Mouse (Mus musculus) kidney, embryonic 14.5 days (tissue): ENCODE data around the gene Khdrbs2. TPM values are rescaled to one million over a fixed set of nuclear protein-coding genes. Genes with fewer than 3 reads are reported as not detected.

Experiments used
- ATAC-seq: fragments of 200-750 bp; cut with Nextera tagmentation; 2 replicates; pipeline ENCODE4 v1.8.0; 2017; ENCODE audit warnings: moderate number of reproducible peaks, mild to moderate bottlenecking, moderate TSS enrichment, moderate library complexity; ENCODE audit not compliant: low FRiP score, low TSS enrichment
- H3K27ac ChIP-seq: fragments of 300-500 bp; sonication (generic); 2 replicates; pipeline ENCODE4 v1.5.1; 2014; ENCODE audit warnings: low read depth, mild to moderate bottlenecking, low read length, moderate library complexity, mixed read lengths
- H3K27me3 ChIP-seq: fragments of 300-500 bp; sonication (generic); 2 replicates; pipeline ENCODE4 v1.6.1; 2014; ENCODE audit warnings: mild to moderate bottlenecking, low read length; ENCODE audit not compliant: control insufficient read depth, insufficient read depth
- H3K36me3 ChIP-seq: fragments of 300-500 bp; sonication (generic); 2 replicates; pipeline ENCODE4 v1.6.1; 2014; ENCODE audit warnings: low read length, mixed read lengths; ENCODE audit not compliant: control insufficient read depth, insufficient read depth
- H3K4me1 ChIP-seq: fragments of 300-500 bp; sonication (generic); 2 replicates; pipeline ENCODE4 v1.6.1; 2014; ENCODE audit warnings: low read length, mixed read lengths; ENCODE audit not compliant: control insufficient read depth, insufficient read depth
- H3K4me2 ChIP-seq: fragments of 300-500 bp; sonication (generic); replicated peaks from 2 replicates; pipeline ENCODE4 v1.6.1; 2014; ENCODE audit warnings: low read depth, mild to moderate bottlenecking, low read length
- H3K4me3 ChIP-seq: fragments of 300-500 bp; sonication (generic); 2 replicates; pipeline ENCODE4 v1.5.1; 2014; ENCODE audit warnings: mild to moderate bottlenecking, low read length
- H3K9ac ChIP-seq: fragments of 300-500 bp; sonication (generic); 2 replicates; pipeline ENCODE4 v1.6.1; 2014; ENCODE audit warnings: low read depth, mild to moderate bottlenecking, low read length, moderate library complexity
- H3K9me3 ChIP-seq: fragments of 300-500 bp; sonication (generic); 2 replicates; pipeline ENCODE4 v1.6.1; 2016; ENCODE audit warnings: low read length; ENCODE audit not compliant: control insufficient read depth
- WGBS: fragments of 180-500 bp; shearing (Covaris S2); extraction: QIAGEN DNeasy Blood & Tissue Kit; methylation state at CpG from one replicate; pipeline ENCODE4 v1.1.7; 2014; 5-methylcytosine and 5-hydroxymethylcytosine counted together
- polyA plus RNA-seq: library from polyadenylated mRNA; unstranded; fragments of >200 nt; fragmentation: Nextera tagmentation; extraction: Ambion mirVana; gene quantifications from 2 replicates; pipeline ENCODE4 v1.2.1, GENCODE M21; 2014

Gene Khdrbs2
- polyA plus RNA-seq, 1 experiment from 2014 or later = 2.6 TPM

DNA sequence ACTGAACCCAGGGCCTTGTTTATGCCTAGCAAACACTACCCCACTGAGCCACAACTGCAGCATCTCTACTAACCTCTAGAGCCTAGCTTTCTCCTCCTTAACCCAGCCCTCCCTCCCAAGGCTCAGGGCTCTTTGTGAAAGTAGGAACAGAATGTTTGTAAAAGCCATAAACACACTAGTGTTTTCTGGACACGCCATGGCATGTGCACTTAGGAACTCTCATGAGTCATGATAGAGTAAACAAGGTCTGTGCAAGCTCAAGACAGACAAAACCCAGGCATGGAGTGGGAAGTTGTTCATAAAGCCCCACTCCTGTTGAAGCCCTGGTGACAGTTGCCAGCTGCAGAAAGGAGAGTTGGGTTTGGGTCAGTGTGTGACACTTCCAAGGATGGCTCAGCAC lies 257.0 kb downstream of the Khdrbs2 start:
- Histone ChIP-seq H3K36me3 (no peaks in the 10 kb centered on the region), H3K4me1 (no peaks in the 10 kb centered on the region), H3K27me3 (no peaks in the 10 kb centered on the region), H3K4me2 (no peak overlapping the region), H3K9ac (no peak overlapping the region), H3K9me3 (no peaks in the 10 kb centered on the region), H3K27ac (no peak overlapping the region), H3K4me3 (no peak overlapping the region)
- no peak for ATAC-seq
- 47% methylated on average over 1 of the region's 1 CpGs for WGBS

DNA sequence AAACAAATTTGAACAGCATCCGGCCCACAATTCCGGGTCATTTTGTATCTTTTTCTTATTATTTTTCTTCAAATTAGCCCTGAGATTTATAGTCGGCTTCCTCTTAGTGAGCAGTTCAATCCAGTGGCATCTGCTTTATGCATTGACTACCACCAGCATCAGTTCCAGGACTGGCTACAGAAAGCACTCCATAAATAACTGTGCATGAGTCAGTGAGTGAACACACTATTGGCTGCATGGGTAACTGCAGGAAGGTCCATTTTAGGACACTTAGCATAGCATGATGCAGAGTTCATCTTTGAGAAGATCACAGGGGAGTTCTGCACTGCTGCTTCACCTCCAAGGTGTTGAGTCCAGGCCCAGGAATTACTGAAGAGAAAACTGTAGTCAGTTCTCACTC lies 258.0 kb downstream of the Khdrbs2 start:
- H3K4me1 ChIP-seq = no peaks in the 10 kb centered on the region
- no peak overlapping the region for H3K27ac ChIP-seq
- ATAC-seq = no peak
- WGBS = 81% methylated on average over 3 of the region's 3 CpGs
- no peaks in the 10 kb centered on the region for H3K27me3 ChIP-seq
- H3K36me3 ChIP-seq = no peaks in the 10 kb centered on the region
- no peak overlapping the region for H3K4me3 ChIP-seq
- no peaks in the 10 kb centered on the region for H3K9me3 ChIP-seq
- H3K9ac ChIP-seq = no peak overlapping the region
- no peak overlapping the region for H3K4me2 ChIP-seq

DNA sequence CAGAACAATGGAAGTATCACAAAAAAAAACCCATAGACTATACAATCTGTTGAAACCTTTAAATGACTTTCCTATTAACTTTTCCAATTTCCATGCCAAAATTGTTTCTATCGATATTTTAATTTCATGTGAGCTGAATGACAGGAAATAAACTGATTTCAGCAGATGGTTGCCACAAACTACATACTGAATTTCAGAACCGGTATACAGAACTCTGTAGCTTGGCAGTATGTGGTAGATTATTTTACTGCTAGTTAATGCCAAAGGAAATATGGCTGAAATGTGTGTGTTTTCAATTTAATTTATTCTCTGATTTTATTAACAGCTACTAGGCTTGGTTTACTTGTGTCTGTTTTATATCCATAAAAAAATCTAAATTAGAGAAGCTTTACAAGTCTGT lies 260.6 kb downstream of the Khdrbs2 start:
- WGBS = 90% methylated on average over 2 of the region's 2 CpGs
- Histone ChIP-seq H3K4me3 (no peak overlapping the region), H3K4me1 (no peaks in the 10 kb centered on the region), H3K9ac (no peak overlapping the region), H3K9me3 (no peaks in the 10 kb centered on the region), H3K4me2 (no peak overlapping the region), H3K27me3 (no peaks in the 10 kb centered on the region), H3K36me3 (no peaks in the 10 kb centered on the region), H3K27ac (no peak overlapping the region)
- no peak for ATAC-seq

DNA sequence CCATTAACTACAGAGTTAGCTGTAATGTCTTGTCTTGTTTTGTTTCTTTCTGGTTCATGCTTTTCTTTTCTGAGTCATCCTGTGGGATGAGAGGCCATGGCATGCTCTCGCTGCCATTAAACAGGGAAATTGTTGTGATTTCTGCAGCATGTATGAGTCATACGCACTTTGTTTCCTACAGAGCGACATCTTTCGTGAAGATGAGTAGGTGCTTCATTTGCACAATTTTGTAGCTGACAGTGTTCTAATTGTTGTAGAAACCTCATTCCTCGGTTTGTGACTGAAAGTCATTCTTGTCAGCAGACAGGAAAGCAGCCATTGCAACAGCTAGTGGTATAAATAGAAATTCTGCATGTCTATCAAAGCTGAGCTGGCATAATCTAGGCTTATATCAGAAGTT lies 271.4 kb downstream of the Khdrbs2 start:
- no peak overlapping the region for H3K9ac ChIP-seq
- 92% methylated on average over 5 of the region's 5 CpGs for WGBS
- H3K36me3 ChIP-seq = no peaks in the 10 kb centered on the region
- no peak overlapping the region for H3K4me2 ChIP-seq
- ATAC-seq = no peak
- no peaks in the 10 kb centered on the region for H3K27me3 ChIP-seq
- no peaks in the 10 kb centered on the region for H3K9me3 ChIP-seq
- H3K4me3 ChIP-seq = no peak overlapping the region
- no peaks in the 10 kb centered on the region for H3K4me1 ChIP-seq
- no peak overlapping the region for H3K27ac ChIP-seq

DNA sequence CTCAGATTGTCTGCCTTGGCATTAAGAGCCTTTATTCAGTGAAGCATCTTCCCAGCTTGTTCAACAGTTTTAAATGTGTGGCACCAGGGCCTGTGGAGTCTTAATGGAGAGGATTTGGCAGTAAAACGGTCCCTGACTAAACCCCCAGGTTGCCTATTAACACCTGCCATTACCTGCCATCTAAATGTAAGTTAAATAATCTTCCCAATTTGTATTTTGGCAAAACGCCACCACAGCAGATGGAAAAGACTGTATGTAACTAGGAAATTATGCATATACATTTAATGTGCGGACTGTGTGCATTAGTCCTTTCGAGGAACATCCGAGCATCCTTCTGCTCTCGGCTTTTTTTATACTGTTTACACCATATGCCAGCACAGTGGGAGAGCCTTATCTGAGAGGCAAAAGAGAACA lies 290.6 kb downstream of the Khdrbs2 start:
- no peak for ATAC-seq
- H3K9me3 ChIP-seq = no peaks in the 10 kb centered on the region
- H3K4me3 ChIP-seq = no peak overlapping the region
- no peaks in the 10 kb centered on the region for H3K4me1 ChIP-seq
- no peak overlapping the region for H3K4me2 ChIP-seq
- WGBS = 85% methylated on average over 6 of the region's 6 CpGs
- no peak overlapping the region for H3K27ac ChIP-seq
- H3K9ac ChIP-seq = no peak overlapping the region
- H3K27me3 ChIP-seq = no peaks in the 10 kb centered on the region
- no peaks in the 10 kb centered on the region for H3K36me3 ChIP-seq

DNA sequence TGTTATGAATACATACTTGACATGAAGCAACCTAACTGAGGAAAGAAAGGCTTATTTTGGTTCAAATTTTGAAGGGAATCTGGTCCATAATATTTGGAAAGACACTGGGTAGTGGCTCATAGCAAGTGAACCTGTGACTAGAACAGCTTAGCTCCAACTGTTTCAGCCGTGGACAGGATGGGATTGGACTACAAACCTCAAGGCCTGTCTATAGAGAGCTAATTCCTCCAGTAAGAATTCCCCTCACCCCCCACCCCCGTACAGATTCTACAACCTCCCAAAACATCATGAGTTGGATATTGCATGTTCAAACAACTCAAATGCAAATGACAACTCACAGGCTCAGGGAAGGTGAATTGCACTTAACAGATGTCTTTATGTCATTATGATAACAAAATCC lies 298.5 kb downstream of the Khdrbs2 start:
- Histone ChIP-seq H3K9ac (no peak overlapping the region), H3K27me3 (no peaks in the 10 kb centered on the region), H3K9me3 (no peaks in the 10 kb centered on the region), H3K36me3 (no peaks in the 10 kb centered on the region), H3K4me3 (no peak overlapping the region), H3K4me2 (no peak overlapping the region), H3K27ac (no peak overlapping the region), H3K4me1 (no peaks in the 10 kb centered on the region)
- WGBS = 84% methylated on average over 2 of the region's 2 CpGs
- no peak for ATAC-seq

DNA sequence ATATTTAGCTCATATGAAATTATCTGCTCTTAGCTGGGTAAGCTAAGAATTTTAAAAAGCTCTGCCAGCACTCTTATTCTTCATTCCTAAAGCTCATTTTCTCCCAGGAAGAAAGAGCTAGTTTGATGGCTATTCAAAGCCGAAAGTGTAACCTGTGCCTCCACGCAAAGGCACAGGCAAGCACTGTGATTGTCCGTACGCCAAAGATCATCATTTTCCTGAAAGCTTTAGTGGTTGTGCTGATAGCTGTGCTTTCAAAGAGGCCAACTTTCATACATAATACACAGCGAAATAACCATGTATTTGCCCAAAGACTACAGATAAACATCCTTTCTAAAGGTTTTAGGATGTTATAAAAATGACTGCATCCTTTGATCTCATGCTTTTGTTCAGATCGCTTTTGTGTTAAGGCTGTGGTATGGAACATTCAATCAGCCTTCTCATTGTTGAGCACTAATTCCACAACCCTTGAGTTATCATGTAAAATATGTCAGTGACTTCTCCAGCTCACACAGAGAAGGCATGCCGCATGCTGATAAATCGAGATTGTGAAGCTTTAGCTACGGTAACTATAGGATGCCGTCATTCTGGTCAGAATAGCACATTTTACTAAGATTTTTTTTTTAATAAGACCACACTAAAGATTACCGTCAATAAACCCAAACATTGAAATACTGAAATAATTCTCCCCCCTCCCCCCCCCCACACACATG lies 299.1 kb downstream of the Khdrbs2 start:
- ATAC-seq = no peak
- Histone ChIP-seq H3K36me3 (no peaks in the 10 kb centered on the region), H3K4me2 (no peak overlapping the region), H3K9me3 (no peaks in the 10 kb centered on the region), H3K27ac (no peak overlapping the region), H3K4me1 (no peaks in the 10 kb centered on the region), H3K4me3 (no peak overlapping the region), H3K9ac (no peak overlapping the region), H3K27me3 (no peaks in the 10 kb centered on the region)
- WGBS = 91% methylated on average over 11 of the region's 11 CpGs

DNA sequence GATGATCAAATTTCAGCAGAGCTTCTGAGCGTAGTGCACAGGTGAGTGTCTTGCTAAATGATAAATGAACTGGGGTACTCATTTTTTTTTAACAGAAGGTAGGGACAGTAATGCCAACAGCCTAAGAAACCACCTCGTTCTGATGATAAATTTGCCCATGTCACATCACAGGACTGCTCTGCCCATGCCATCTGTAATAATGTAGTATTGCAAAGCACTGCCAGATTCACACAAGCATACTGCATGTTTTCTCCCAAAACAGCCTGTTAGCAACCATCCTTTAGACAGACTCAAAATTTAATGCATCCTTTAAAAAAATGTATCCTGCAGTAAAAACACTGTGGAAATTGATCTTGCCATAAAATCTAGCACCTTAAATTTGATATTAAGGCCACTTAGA lies 315.4 kb downstream of the Khdrbs2 start:
- H3K4me2 ChIP-seq = no peak overlapping the region
- no peak overlapping the region for H3K9ac ChIP-seq
- H3K27me3 ChIP-seq = no peaks in the 10 kb centered on the region
- no peak overlapping the region for H3K27ac ChIP-seq
- no peaks in the 10 kb centered on the region for H3K4me1 ChIP-seq
- WGBS = 82% methylated on average over 2 of the region's 2 CpGs
- no peak for ATAC-seq
- H3K36me3 ChIP-seq = no peaks in the 10 kb centered on the region
- H3K9me3 ChIP-seq = no peaks in the 10 kb centered on the region
- H3K4me3 ChIP-seq = no peak overlapping the region

DNA sequence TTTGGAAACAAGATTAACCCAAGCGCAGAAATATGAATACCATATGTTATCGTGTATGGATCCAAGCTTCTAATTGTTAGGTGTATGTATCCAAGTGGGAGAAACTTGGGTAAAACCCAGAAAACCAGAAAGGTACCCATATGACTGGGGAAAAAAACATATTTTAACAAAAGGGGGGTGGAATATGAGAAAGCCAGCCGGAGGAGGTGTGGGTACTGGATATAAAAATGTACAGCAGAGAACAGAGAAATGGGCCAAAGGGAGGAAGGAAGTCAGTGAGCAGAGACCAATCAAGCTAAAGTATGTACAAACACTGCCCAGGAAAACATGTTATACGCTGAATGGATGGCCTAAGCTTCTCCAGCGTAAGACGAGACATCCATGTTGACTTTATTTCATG lies 330.9 kb downstream of the Khdrbs2 start:
- no peaks in the 10 kb centered on the region for H3K27me3 ChIP-seq
- no peak for ATAC-seq
- no peak overlapping the region for H3K4me3 ChIP-seq
- no peak overlapping the region for H3K27ac ChIP-seq
- H3K36me3 ChIP-seq = no peaks in the 10 kb centered on the region
- H3K9ac ChIP-seq = no peak overlapping the region
- no peaks in the 10 kb centered on the region for H3K4me1 ChIP-seq
- 92% methylated on average over 6 of the region's 6 CpGs for WGBS
- H3K9me3 ChIP-seq = no peaks in the 10 kb centered on the region
- H3K4me2 ChIP-seq = no peak overlapping the region
